Mouse (Mus musculus): ENCODE results near the gene Nod2.

Gene Nod2

DNA sequence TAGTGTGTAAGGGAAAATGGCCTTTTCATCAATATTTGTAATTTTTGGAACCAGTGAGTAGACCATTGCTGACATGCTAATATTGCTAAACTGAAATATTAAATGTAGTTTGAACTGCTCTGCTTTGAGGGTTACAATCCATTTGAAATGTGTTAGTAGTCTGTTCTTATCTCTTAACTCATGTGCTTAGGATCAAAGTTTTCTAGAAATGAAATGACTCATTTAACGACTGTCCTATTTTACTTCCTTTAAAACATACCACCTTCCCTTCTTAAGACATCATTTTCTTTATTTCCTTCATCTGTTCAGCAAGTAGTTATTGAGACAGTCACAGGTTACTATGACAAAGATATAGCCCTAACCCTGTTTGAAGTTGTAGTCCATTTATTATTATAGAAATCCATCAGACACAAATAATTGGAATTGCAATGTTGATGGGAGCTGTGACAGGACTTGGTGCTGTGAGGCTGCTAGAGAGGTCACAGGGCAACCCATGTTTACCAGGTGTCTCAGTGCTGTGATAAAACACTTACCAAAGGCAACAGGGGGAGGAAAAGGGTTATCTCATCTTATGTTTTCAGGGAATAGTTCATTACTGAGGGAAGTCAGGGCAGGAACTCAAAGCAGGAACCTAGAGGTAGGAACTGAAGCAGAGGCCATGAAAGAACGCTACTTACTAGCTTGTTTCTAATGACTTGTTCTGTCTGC, 76.3 kb downstream of the Nod2 start:
- intact Hi-C loops (cut with DNase I), result no loop called here
